Mouse (Mus musculus) macrophage (primary cell): ENCODE measurements around the gene Rfxank. TPM values are rescaled to one million over a fixed set of nuclear protein-coding genes. Genes with fewer than 3 reads are reported as not detected.

ENCODE experiments used
- H3K27ac ChIP-seq: fragments of 350-480 bp; formaldehyde crosslinking; 2 replicates; pipeline ENCODE4 v1.9.0; 2021
- H3K36me3 ChIP-seq: fragments of 350-480 bp; formaldehyde crosslinking; 2 replicates; pipeline ENCODE4 v1.9.0; 2021; ENCODE audit errors: inconsistent target
- H3K4me3 ChIP-seq: fragments of 350-480 bp; formaldehyde crosslinking; 2 replicates; pipeline ENCODE4 v1.9.0; 2021; ENCODE audit errors: inconsistent target
- H3K79me2 ChIP-seq: fragments of 350-480 bp; formaldehyde crosslinking; 2 replicates; pipeline ENCODE4 v1.9.0; 2021; ENCODE audit errors: inconsistent target
- WGBS: methylation state at CpG from one replicate; pipeline ENCODE4 v1.1.7; 2026; ENCODE audit warnings: inconsistent platforms; ENCODE audit not compliant: missing documents; 5-methylcytosine and 5-hydroxymethylcytosine counted together
- polyA plus RNA-seq: library from polyadenylated mRNA; stranded (reverse); fragments of 250-400 nt; gene quantifications from 3 replicates; pipeline ENCODE4 v1.2.4, GENCODE M21; 2018; ENCODE audit warnings: inconsistent platforms

Rfxank gene
- polyA plus RNA-seq, 1 experiment from 2014 or later, result 7.7 TPM

DNA sequence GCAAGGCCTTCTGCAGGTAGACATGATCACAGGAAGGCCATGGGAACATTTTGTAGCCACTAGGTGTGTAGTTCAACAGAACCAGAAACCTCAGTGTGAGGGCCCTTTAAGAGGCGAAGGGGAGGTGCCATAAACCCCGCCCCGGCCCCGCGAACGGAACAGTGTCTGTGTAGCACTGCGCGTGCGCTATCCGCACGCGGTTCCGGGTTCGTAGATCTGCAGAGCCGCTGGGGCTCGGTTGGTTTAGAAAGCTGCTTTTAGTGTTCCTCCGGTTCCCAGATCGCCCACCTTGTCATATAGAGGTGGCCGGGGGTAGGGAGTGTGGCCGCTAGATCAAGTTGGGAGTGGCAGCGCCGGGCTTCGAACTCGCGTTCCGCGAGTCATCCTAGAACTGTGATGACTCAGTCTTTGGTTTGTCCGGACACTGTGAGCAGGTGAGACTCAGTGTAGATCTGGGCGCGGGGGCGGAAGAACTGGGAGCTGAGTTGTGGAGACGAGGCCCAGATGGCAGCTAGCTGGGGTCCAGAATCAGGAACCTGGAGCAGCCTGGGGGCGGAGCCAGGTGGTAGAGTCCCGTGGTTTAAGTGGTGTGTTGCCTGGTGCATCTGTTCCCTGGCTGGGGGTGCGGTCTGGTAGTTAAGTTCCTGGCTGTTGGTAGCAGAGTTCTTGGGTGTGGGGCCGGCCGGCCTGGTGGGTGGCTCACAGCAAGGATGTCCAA lies 7.6 kb downstream of the Rfxank start, which contains the start of gene Nr2c2ap:
Gene Nr2c2ap, plus strand, starts transcription at position 168 of the 718 bp plus-strand sequence.
- Histone ChIP-seq H3K27ac (peak within 1 kb of the TSS; percentile 72), H3K4me3 (peak within 1 kb of the TSS; percentile 98), H3K79me2 (peaks cover 24% of the 10 kb centered on the region), H3K36me3 (peaks cover 30% of the 10 kb centered on the region)
- 0% methylated on average over 37 of the region's 37 CpGs for WGBS

DNA sequence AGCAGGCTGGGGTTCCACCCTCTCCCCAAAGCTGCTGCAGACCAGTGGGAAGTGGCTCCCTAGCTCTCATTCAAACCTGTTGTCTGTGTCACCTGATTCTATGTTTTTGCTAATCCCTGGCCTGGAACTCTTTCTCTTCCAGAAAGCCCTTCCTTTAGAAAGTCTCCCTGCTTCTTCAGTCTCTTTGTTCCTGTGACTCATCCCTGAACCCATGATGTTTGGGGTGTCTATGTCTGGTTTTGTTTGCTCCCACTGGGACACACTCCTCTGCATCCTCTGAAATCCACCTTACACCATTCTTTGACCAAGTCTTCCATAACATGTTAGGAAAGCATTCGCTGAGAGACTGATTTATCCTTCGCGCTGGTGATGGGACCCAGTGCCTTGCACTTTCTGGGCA lies 8.9 kb downstream of the Rfxank start:
- no peak overlapping the region for H3K27ac ChIP-seq
- peaks cover 18% of the 10 kb centered on the region for H3K36me3 ChIP-seq
- WGBS, result 93% methylated on average over 3 of the region's 3 CpGs
- H3K79me2 ChIP-seq, result peaks cover 24% of the 10 kb centered on the region
- no peak overlapping the region for H3K4me3 ChIP-seq

DNA sequence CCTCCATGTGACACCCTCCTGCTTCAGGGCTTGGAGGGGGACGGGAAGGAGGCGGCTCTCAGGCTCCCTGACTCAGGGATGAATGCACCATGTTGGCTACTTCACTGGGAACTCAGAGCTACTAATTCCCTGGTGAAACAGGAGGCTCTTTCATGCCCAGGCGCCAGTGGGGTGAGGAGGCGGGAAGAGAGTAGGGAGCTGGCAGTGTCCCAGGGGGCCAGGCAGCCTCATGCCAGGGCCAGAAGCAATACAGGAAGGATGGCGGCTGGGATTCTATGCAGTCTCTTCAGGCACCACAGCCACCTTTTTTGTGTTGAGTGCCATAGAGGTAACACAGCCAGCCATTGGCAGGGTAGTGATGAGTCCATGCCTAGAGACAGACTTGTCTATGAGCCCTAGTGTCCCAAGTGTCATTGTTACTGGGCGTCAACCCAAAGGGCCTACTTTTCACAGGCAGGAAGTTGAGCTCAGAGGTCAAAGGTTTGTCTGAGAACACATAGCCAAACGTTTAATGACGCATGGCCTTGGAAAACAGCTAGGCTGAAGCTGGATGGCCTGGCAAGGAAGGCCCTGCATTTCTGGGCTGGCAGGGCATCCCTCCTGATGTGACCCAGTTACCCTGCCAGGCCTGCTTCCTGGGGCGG lies 9.5 kb downstream of the Rfxank start:
- WGBS, result 87% methylated on average over 9 of the region's 9 CpGs
- no peak overlapping the region for H3K4me3 ChIP-seq
- H3K79me2 ChIP-seq, result peaks cover 24% of the 10 kb centered on the region
- peaks cover 12% of the 10 kb centered on the region for H3K36me3 ChIP-seq
- no peak overlapping the region for H3K27ac ChIP-seq

DNA sequence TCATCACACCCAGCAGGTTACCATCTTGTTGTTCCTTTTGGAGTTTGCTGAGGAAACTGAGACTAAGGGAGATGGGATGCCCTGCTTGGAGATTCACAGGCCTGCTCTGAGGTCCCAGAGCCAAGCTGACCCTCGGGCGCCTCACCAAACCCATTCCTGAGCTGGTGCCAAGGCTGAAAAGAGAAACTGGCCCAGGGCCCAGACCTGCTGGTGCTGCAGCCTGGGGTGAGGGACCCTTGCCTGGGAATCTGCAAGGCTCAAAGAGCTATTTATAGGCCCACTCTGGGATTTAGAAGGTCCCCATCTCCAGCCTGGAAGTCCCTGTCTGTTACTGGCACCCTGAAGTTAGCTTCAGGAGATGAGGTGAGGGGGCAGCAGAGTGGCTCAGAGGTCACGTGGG lies 10.5 kb downstream of the Rfxank start:
- Histone ChIP-seq H3K79me2 (peaks cover 22% of the 10 kb centered on the region), H3K27ac (no peak overlapping the region), H3K36me3 (peaks cover 2% of the 10 kb centered on the region), H3K4me3 (no peak overlapping the region)
- WGBS, result 87% methylated on average over 3 of the region's 3 CpGs

DNA sequence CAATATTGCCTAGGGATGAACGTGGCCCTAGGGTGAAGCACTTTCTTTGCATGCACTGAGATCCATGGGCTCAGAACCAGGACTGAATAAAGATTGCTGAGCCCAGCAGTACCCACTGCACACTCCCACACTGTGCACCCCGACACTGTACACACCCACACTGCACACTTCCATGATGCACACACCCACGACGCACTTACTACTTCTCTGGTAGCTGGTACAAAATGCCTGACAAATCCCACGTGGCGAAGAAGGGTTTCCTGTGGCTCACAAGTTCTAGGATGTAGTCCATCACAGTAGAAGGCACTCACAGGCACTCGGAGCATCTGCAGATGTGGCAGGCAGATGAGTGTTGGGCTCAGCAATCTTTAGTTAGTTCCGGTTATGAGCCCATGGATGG lies 14.0 kb downstream of the Rfxank start:
- Histone ChIP-seq H3K36me3 (no peaks in the 10 kb centered on the region), H3K27ac (no peak overlapping the region), H3K79me2 (no peaks in the 10 kb centered on the region), H3K4me3 (no peak overlapping the region)
- WGBS, result 67% methylated on average over 8 of the region's 8 CpGs

DNA sequence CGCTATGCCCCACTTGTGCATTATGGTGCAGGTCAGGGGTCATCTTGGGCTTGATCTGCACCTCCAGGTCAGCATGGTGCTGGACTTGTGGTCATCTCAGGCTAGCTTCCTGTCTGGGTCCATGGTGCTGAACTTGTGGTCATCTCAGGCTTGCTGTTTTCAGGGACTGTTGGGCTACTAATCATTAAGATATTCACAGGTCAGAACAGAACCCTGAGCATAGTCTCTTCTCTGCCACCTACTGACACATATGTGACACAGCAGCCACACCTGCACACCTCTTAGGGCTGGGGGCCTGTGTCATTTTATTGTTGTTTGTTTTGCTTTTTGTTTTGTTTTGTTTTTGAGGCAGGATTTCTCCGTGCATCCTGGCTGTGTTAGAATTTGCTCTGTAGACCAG lies 16.1 kb downstream of the Rfxank start:
- no peaks in the 10 kb centered on the region for H3K36me3 ChIP-seq
- no peaks in the 10 kb centered on the region for H3K79me2 ChIP-seq
- H3K4me3 ChIP-seq, result no peak overlapping the region
- H3K27ac ChIP-seq, result no peak overlapping the region
- WGBS, result 60% methylated on average over 2 of the region's 2 CpGs

DNA sequence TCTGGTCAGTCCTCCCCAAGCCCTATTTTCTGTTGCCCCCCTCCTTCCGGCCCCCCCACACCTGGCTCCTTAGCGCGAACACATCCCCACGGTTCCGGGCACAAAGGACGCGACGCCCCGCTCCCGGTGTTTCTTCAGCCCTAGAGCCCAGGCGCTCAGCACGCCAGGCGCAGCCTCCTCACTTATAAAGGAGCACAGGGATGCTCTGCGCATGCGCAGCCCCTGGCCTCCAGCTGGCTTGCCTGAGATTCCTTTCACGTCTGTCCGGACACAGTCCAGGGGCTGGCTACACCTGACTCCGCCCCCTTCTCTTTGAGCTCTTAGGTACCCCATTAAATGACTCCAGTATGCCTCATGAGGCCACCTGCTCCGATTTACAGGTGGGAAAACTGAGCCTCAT lies 18.3 kb downstream of the Rfxank start, which contains the start of gene Ncan:
Gene Ncan, minus strand, starts transcription at position 207 of the 400 bp plus-strand sequence.
- Histone ChIP-seq H3K79me2 (no peaks in the 10 kb centered on the region), H3K36me3 (no peaks in the 10 kb centered on the region), H3K27ac (no peak within 1 kb of the TSS), H3K4me3 (no peak within 1 kb of the TSS)
- WGBS, result 10% methylated on average over 15 of the region's 19 CpGs

GRCm38 (mm10) chr8:70118726-70119700 lies 19.9 kb downstream of the Rfxank start:
- Histone ChIP-seq H3K79me2 (no peaks in the 10 kb centered on the region), H3K36me3 (no peaks in the 10 kb centered on the region), H3K4me3 (no peak overlapping the region), H3K27ac (no peak overlapping the region)
- WGBS, result 12% methylated on average over 15 of the region's 17 CpGs

DNA sequence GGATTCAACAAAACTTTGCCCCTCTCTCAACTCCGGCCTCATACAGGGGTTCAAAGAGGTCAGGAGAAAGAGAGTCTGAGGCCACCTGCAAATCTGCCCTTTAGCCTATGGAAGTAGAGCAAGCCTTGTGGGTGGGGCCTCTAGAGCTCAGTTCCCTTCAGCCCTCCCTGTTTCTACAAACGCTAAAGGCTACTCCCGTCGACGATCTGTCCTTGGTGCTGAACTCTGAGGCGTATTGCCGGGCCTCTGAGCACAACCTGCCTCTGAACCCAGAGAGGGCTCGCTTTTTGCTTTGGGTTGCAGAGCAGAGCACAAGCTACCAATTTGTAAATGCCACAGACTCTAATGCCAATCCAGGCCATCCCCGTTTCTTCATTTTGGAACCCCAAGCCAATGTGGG lies 21.3 kb downstream of the Rfxank start:
- H3K4me3 ChIP-seq, result no peak overlapping the region
- no peaks in the 10 kb centered on the region for H3K36me3 ChIP-seq
- H3K27ac ChIP-seq, result no peak overlapping the region
- no peaks in the 10 kb centered on the region for H3K79me2 ChIP-seq
- 11% methylated on average over 9 of the region's 9 CpGs for WGBS

DNA sequence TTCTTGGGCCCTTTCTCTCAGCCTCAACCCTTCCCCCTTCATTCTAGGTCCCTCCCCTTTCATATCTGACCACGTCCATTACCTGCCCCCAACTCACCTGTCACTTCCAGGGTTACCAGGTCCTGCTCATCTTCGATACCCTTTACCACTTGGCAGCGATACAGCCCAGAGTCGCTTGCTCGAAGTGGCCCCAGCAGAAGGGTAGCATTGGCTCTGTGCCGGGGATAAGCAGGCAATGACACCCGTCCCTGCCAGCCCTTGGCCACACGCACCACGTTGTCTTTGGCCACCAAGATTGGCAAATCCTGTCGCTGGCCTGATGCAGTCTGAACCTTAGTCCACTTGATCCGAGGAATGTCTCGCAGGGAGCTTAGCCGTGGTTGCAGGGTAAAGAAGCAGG lies 24.1 kb downstream of the Rfxank start:
- H3K79me2 ChIP-seq, result no peaks in the 10 kb centered on the region
- no peak overlapping the region for H3K27ac ChIP-seq
- no peaks in the 10 kb centered on the region for H3K36me3 ChIP-seq
- H3K4me3 ChIP-seq, result no peak overlapping the region
- WGBS, result 74% methylated on average over 13 of the region's 13 CpGs

DNA sequence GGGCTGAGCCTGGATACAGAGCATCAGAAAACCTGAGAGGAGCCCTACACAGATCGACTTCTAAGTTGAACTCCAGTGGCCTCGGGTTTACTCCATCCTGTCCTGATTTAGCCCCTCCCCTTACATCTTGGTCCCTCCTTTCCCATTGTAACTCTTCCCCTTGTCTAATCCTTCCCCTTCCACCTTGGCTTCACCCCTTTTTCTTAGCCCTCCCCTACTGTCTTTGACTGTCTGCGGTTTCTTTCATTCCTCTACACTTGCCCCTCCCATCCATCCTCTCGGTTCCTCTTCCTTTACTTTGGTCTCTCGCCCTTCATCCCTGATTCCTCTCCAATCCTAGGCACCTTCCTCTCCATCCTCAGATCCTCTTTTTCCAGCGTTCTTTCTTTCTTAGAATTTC lies 24.5 kb downstream of the Rfxank start:
- H3K4me3 ChIP-seq, result no peak overlapping the region
- WGBS, result 3% methylated on average over 6 of the region's 6 CpGs
- no peak overlapping the region for H3K27ac ChIP-seq
- H3K79me2 ChIP-seq, result no peaks in the 10 kb centered on the region
- no peaks in the 10 kb centered on the region for H3K36me3 ChIP-seq

GRCm38 (mm10) chr8:70112401-70113016 lies 26.4 kb downstream of the Rfxank start:
- Histone ChIP-seq H3K4me3 (no peak overlapping the region), H3K36me3 (no peaks in the 10 kb centered on the region), H3K79me2 (no peaks in the 10 kb centered on the region), H3K27ac (no peak overlapping the region)
- WGBS, result 11% methylated on average over 43 of the region's 43 CpGs

- Histone ChIP-seq H3K4me3 (no peak overlapping the region), H3K36me3 (no peaks in the 10 kb centered on the region), H3K27ac (no peak overlapping the region), H3K79me2 (no peaks in the 10 kb centered on the region)
- WGBS, result 62% methylated on average over 23 of the region's 23 CpGs
Measured at GRCm38 (mm10) chr8:70111192-70111795, 27.7 kb downstream of the Rfxank start.

- Histone ChIP-seq H3K79me2 (no peaks in the 10 kb centered on the region), H3K4me3 (no peak overlapping the region), H3K27ac (no peak overlapping the region), H3K36me3 (no peaks in the 10 kb centered on the region)
- WGBS, result 69% methylated on average over 2 of the region's 2 CpGs
Measured at GRCm38 (mm10) chr8:70110451-70110850, 28.5 kb downstream of the Rfxank start.
